Mouse (Mus musculus): ENCODE data around the gene Capn12. TPM values are rescaled to one million over a fixed set of nuclear protein-coding genes. Genes with fewer than 3 reads are reported as not detected.

Capn12 gene
- total RNA-seq, 4 experiments from 2014 or later = 0.41 to 2.3 (median 1.3) TPM

DNA sequence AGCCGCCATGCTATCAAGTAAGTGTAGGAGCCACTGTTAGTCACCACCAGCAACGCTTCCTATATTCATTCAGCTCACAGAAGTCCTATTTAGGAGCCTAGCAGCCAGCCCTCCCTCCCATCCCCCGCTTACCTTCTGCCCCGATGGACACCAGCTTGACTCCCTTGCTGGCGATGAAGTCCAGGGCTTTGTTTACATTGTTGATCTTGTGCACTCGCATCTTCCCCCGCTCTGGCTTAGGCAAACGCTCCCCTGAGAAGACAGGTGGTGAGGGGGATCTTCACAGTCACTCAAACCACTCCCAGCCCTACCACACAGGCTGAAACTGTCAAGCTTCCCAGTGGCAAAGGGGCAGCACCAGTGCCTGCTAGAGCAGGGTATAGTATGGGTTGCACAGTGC is 37.3 kb downstream of the Capn12 start:
- DNase-seq (ENCODE audit: low spot score in 2 of 2) = no peak

DNA sequence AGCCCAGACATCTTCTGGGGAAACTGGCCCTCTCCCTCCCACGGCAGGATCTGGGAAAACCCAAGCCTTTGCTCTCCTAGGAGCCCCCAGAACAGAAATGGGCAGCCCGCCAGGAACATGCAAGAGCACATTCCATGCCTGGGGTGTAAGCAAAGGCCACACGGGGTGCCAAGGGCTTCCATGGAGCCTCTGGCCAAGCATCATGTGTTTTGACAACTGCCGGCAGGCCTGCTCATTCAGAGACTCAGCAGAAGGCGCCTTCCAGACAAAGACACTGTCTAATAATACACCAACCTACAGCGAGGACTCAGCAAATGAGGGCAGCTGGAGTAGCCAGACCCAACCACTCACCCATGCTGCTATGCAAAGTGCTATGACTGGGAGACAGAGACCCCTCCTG is 38.6 kb downstream of the Capn12 start:
- DNase-seq (ENCODE audit: low spot score in 2 of 2) = no peak

DNA sequence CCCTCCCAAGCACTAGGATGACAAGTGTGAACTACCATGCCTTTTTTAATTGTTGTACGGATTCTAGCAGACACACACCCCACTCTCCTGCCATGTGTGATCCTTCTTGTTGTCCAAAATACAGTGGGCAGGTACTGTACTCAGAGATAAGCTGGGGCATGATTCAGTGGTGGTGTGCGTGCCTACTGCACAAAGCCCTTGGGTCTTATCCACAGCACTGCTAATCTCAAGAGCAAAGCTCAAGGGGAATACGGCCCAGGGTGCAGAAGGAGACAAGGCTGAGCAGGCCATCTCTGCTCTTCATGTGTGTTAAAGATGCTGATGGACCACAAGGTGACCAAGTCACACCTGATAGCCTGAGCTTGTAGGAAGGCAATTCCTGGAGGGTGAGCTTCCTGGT is 40.0 kb downstream of the Capn12 start:
- DNase-seq (ENCODE audit: low spot score in 2 of 2) = no peak

DNA sequence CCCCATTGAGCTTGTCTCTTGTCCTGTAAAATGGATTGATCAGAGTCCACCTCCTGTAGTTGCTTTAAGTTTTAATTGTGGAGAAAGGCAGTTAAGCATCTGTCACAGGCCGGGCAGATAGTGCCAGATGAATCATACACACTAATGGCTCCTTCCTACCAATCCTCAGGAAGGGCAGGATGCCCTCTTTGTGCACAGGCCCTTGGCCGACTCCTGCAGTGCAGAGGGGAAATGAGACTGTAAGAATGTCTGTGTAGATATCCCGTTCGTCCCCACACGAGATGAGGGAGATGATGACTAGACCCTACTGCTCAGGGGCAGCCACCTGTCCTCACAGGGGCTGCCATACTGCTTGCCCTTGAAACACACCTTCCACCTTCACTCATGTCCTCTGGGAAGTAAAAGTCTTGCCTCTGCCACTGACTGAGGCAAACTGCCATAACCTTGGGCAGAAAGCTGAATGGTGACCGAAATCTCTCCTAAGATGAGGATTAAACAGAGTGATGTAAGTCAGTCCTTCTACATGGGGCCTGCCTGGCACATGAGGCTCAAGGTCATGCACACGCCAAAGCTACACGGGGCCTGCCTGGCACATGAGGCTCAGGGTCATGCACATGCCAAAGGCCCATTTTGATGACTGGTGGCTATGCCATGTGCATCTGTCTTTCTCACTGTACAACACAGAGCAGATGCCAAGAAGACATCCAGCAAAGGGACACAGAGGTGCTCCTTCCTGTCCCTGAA is 40.7 kb downstream of the Capn12 start:
- no peak for DNase-seq (ENCODE audit: low spot score in 2 of 2)

DNA sequence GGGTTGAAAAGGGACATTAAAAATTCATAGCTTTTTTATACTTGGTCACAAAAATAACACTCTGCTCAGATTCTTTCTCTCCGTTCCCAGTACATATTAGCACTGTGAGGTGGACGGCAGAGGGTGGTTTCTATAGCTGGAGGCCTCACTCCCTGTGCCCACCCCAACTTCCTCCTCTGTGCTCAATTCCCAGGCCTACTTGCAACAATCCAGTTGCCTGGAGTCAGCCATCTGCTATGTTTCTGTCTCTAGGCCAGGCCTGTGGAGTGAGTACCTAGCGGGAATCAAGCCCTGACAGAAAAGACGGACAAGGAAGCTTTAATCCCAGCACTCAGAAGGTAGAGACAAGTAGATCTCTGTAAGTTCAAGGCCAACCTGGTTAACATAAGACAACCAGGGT is 41.4 kb downstream of the Capn12 start:
- peak in 1 of 2 experiments; percentile 67 for DNase-seq (ENCODE audit: low spot score in 2 of 2)

DNA sequence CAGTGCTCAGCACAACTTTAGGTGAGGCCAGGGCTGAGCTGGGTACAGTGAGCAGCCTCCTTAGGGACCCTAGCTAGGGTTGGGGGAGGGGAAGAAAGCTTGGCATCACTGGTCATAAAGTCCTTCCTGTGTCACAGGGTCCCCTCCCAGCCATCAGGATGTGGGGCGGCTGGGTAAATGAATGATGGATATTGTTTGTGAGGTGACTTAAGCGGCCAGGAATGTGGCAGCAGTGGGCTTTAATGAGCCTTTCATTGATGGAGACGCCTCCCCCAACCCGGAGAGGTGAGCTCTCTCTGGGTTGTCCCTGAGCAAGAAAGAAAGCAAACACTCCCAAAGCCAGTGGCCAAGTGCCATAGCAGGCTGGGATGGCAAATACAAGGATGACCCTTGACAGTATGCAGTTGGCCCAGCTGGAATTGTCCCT is 42.7 kb downstream of the Capn12 start:
- no peak for DNase-seq (ENCODE audit: low spot score in 2 of 2)

DNA sequence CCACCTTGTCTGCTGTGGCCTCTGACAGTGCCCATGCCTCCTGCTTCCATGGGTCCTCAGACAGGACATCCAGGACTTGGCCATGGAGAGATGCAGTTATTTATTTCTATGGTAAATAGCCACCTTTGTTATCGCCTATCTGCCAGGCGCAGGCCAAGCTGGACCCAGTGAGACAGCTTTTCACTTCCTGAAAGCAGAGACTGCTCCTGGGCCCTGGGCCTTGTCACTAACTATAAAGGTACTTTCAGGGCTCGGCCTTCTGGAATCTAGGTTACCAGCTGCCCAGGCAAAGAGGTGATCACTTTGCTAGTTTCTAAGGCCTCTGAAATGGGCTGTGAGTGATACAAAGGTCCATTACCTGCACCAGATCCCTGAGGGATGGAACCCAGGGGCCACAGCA is 43.6 kb downstream of the Capn12 start:
- DNase-seq (ENCODE audit: low spot score in 2 of 2) = no peak

DNA sequence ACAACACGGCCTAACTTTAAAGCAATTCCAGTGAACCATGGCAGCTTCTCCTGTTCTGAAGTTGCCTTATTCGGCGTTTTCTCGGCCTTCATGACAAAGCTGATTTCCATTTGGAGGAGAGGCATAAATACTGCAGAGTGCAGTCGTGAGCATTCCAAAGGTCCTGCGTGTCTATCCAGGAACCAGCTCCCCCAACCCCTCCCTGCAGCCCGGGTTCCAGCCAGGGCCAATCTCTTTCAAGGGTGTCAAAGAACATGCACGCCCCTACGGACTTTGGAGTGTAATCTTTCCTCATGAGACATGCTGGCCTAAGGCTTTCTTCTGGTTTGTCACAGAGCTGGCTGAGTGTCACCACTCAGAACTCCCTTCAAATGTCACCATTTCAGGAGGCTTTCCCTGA is 44.1 kb downstream of the Capn12 start:
- DNase-seq (ENCODE audit: low spot score in 2 of 2) = no peak

DNA sequence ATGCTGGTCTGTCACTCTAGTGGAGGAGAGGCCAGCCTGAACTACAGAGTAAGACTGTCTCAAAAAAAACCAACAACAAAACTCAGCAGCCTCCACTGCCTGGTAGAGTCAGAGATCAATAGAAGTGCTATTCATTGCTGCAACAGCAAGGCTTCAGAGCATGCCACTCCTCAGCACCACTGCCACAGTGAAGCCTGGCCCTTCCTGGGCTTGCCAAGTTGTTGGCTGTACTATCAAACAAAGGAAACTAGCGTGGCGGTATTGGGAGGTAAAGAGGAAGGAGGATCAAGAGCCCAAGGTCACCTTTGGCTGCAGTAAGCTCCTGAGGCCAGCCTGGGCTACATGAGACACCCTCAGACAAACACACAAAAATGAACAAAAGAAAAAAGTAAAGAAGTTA is 45.0 kb downstream of the Capn12 start:
- DNase-seq (ENCODE audit: low spot score in 2 of 2) = no peak

DNA sequence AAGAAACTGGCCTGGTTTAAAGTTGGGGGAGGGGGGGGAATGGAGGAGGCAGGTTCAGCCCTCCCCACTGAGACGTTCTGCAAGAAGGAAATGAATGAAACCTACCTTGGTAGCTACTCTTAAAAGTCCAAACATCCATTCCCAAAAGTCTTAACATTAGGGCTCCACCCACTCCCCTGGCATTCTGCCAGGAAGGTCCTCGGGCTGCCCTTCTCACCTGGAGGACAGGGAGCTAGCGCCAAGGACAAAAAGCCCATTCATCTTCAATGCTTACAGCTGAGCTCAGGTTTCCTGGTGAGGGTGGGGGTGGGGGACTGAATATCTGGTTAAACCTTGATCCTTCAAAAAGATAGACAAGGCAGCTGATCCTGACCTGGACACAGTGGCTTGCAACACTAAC is 48.2 kb downstream of the Capn12 start:
- no peak for DNase-seq (ENCODE audit: low spot score in 2 of 2)

DNA sequence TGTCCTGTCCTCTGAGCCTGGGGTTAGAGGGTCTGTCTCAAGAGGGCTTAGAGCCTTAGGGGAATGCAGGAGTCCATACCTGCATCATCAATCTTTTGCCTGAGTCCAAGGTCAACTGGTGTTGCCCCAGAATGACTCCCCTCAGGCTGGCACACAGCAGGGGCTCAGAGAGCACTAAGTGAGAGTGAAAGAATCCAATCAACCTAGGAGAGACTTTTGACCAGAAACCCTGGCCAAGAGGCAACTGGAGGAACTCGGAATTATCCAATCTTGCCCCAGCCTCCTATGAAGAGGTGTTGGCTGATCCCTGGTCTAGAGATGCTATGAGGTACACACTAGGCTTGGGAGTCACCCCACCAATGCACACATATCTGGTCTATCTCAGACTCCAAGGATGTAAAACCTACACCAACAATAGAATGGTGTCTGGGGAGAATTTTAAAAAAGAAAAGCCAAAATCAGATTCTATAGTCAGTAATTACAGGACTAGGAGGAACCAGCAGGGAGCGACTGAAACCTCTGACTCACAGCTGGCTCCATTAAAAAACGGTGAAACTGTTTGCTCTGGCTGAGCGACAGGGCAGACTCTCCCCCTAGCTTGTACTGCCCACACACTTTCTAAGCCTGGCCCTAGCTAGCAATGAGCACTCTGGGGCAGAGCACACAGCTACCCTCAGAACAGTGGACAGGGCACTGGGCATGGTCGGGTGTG is 49.3 kb downstream of the Capn12 start:
- DNase-seq (ENCODE audit: low spot score in 2 of 2) = no peak

DNA sequence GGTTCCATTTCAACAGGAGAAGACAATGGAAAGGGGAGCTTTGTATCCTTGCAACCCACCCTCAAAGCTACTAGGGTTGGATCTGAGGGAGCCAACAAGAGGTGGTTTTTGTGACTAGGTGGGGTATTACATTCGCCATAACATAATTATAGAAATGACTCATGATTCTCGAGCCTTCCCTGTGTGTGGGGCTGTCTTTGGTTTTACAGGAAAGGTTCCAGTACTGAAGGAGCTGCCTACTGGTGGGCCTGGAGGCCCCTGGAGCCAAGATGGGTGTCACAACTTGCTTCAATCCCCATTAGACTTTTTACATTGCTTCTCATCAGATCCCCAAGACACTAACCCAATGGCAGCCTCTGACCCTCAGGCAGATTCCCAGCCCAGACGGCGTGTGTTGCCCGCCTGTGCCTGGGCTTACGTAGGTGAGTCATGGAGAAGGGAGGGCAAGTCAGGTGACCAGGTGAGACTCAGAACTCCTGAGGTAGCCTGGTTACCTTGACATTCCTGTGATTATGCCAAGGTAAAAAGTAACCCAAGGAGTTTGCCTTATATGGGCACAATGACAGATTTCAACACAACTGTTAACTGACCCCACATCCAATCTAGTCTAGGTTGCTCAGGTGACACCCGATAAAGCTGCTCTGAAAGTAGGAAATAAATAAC is 49.9 kb downstream of the Capn12 start:
- no peak for DNase-seq (ENCODE audit: low spot score in 2 of 2)

DNA sequence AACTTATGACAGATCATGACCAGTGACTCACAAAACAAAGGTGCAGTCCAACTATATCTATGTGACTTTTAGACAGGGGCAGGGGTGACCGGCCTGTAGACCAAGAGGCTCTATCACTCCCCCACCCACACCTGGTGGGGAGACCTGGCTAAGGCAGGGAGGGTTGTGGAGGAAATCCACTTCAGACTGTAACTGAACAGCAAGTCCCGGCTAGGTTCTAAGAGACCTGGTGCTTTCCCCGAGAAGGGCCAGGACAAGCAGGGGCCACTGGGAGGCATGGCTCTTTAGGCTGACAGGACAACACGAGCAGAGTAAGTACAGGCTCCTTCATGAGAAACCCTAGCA is 50.4 kb downstream of the Capn12 start:
- DNase-seq (ENCODE audit: low spot score in 2 of 2) = no peak

DNA sequence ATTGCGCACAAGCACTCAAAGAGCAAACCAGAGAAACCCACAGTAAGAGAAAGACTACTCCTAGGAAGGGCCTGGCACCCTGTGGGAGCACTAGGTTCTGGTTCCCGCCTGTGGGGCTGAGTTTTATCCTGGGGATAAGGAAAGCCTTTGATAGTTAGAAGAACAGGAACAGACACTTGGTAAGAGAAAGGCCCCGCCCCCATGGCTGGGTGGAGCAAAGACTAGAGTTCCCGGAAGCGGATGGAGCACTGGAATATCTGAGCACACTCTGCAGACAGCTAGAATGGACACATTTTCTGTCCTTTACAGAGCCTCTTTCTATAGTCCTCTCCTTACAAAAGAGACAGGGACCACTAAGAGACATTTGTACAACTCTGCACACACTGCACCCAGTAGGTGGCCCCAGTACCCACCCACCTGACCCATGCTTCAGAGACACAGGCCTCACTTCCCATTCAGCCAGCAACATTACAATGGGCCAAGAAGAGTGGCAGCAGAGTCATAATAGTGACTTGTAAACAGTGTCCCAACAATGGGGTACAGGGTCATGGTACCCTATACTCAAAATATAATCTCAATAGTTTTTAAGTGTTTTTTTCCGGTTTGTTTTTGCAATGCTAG is 51.3 kb downstream of the Capn12 start:
- DNase-seq (ENCODE audit: low spot score in 2 of 2) = no peak

DNA sequence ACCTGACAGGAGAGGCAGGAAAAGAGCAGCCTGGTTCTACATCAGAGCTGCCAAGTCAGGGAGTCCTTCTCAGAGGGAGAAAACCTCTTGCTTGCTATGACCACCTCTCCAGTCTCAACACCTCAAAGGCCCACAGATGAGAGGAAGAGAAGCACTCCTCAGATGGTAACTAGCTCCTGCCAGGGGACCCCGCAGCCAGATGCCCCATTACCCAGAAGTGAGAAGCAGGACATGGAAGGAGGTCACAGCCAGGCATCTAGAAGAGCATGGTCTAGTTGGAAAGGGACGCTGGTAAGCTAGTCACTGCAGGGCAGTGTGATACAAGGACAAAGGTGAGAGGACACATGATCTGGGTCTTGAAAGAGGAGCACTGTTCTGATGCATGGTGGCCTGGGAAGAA is 52.6 kb downstream of the Capn12 start:
- no peak for DNase-seq (ENCODE audit: low spot score in 2 of 2)

DNA sequence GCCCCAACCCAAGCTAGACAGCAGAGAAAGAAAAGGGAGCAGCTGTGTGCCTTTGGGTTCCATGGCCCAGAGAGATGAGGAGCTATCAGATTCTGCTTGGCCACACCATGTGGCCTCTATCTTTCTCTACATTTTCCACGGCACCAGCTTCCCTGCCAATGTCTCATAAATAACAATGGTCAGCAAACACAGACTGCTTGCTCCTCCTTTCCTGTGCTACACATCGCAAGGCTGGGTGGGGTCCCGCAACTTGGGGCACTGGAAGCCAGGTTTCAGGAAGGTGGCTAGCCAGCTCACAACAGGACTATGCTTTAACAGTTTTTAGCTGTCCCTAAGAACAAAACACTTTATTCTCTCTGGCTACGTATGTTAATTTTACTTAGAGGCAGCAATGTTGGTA is 55.6 kb downstream of the Capn12 start:
- DNase-seq (ENCODE audit: low spot score in 2 of 2) = no peak

DNA sequence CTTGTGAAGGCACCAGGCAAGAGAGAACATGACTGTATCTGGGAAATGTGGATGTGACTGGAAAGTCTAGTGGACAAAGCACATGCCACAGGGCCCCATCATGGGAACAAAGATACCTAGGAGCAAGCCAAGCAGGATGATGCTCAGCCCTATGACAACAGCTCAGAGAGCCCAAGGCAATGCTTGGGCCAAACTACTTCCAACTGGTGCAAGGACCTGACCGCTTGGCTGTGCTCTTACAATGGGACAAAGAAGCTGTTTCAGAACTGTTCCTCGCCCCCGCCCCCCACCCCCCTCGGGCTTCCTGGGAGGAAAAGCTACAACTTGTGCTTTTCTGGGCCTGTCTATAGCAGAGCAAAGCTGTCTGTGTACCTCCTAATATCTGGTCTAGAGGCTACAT is 57.4 kb downstream of the Capn12 start:
- no peak for DNase-seq (ENCODE audit: low spot score in 2 of 2)

DNA sequence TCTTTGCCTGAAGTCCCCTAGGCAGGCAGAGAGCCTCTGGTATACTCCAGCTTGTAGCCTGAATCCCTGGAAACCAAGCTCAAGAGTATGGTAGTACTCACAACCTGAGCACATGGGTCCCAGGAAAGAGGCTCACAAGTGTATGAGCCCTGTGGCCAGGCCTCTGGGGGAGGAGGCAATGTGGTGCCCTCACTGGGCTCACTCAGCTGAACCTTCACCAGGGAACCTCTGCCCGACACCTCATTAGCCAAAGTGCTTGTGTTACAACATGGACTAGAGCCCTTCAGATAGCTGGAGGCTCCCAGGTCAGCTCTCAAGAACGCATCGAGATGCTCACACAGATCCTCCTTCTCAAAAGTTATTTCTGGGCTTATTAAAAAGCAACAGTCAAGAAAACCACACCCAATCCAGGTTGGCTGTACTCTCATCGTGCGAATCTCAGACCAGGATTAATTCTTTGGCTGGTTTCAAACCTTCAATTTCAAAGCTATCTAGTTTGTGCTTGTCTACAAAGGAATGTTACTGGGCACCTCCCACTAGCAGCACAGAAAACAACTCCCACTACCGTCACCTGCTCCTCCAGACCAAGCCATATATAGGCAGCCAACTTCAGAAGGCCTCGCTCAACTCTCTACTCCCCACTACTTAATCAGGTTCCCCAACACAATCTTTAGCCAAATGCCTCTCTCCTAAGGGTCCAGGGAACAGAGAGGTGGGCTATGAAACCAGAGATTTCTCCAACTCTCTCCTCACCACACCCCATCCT is 58.4 kb downstream of the Capn12 start:
- no peak for DNase-seq (ENCODE audit: low spot score in 2 of 2)

DNA sequence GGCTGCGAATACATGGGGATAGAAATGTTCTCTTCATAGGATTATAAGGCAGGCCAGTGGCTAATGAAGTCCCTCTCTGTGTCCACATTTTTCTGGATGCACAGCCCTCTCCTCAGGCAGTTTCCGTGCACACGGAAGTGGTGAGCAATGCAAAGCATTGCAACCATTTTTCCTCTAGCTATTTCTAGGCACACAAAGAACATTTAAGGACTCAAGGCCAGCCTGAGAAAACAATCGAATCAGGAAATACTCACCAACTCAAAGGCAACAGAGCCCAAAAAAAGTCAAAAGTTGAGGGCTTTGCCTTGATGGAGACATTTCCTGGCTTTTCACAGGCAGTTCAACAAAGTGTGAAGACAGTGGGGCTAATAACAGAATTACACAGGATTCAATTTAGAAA is 59.9 kb downstream of the Capn12 start:
- no peak for DNase-seq (ENCODE audit: low spot score in 2 of 2)

DNA sequence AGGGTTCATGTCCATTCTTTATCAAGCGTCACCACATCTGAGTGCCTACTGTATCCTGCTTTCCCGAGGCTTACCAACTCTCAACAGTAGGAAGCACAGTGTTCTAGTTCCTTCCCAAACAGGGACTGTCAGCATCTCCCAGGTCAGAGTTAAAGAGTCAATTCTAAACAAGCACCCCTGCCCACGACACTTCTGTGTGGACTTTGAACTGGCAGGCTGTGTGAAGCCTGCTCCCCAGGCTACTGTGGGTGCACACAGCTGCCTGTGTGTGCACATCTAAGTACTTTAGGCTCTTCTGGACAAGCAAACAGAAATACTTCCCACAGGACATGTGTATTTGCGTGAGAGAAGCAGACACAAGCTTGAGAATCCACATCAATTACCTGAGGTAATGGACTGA is 60.3 kb downstream of the Capn12 start:
- DNase-seq (ENCODE audit: low spot score in 2 of 2) = no peak

Data from left cerebral cortex, adult 8-10 months (tissue).